Mouse (Mus musculus): ENCODE data around the gene B4galt5. TPM values are rescaled to one million over a fixed set of nuclear protein-coding genes. Genes with fewer than 3 reads are reported as not detected.

Gene B4galt5
- polyA plus RNA-seq, 1 experiment from 2014 or later: 7.3 TPM

DNA sequence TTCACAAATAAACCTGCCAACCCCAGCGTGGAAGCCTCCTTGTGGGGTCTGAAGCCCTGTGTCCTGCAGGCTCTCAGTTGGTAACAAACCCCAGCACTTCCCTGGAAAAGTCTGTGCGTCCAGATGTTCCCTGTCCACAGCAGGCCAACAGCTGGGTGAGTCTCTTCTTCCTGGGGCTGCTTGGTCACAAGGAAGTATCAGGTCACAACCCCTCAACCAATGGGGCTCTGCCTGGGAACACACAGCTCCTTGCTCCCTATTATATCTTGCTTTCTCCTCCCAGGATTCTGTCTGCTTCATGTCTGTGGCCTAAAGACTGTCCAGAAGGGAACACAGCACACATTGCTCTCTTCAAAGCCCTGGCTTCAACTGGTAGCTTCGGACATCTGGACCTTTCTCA lies 99.4 kb downstream of the B4galt5 start:
- no peak for DNase-seq (ENCODE audit: low spot score)
- Histone ChIP-seq H3K9me3 (0 out of 2 replicates have a peak, but pooled peaks cover 4% of the 10 kb centered on the region), H3K36me3 (replicated peaks) (no peaks in the 10 kb centered on the region), H3K4me1 (peaks cover 50% of the 10 kb centered on the region), H3K27ac (replicated peaks) (peak overlapping the region; percentile 72), H3K4me3 (no peak overlapping the region), H3K27me3 (replicated peaks; ENCODE audit: low read depth, poor library complexity, severe bottlenecking) (no peaks in the 10 kb centered on the region)
- 46% methylated on average over 3 of the region's 3 CpGs for WGBS

Other genes starting within 250 kb of the B4galt5 start
- gene Kcnb1, start 159.0 kb downstream of the B4galt5 start, polyA plus RNA-seq (2016; fragmentation: Nextera tagmentation; extraction: Ambion mirVana): 0.40 and 0.52 TPM in 2 replicates
- gene Ptgis, start 108.6 kb downstream of the B4galt5 start, polyA plus RNA-seq (2016; fragmentation: Nextera tagmentation; extraction: Ambion mirVana): 13.7 and 14.6 TPM in 2 replicates
- gene Slc9a8, start 72.5 kb upstream of the B4galt5 start, polyA plus RNA-seq (2016; fragmentation: Nextera tagmentation; extraction: Ambion mirVana): 24.3 and 25.9 TPM in 2 replicates
- 133 and 142 TPM in 2 replicates for gene Rnf114, start 143.5 kb upstream of the B4galt5 start, polyA plus RNA-seq (2016; fragmentation: Nextera tagmentation; extraction: Ambion mirVana)
- 19.6 TPM in 2 replicates for gene Spata2, start 143.7 kb upstream of the B4galt5 start, polyA plus RNA-seq (2016; fragmentation: Nextera tagmentation; extraction: Ambion mirVana)
- 86.3 and 93.8 TPM in 2 replicates for gene Snai1, start 189.0 kb upstream of the B4galt5 start, polyA plus RNA-seq (2016; fragmentation: Nextera tagmentation; extraction: Ambion mirVana)